Mouse (Mus musculus) megakaryocyte, embryonic 14.5 days (primary cell): ENCODE results near the gene Gm13305.
"Not testable (repeated sequence)": the region's sequence is repeated elsewhere in the genome, so short reads cannot be mapped to it uniquely, and the experiment has no call there.

Source experiments
- FLI1 ChIP-seq: IDR thresholded peaks from 2 replicates; pipeline ENCODE4 v1.6.1; 2012; ENCODE audit warnings: low read length, inconsistent platforms, mixed read lengths
- GATA1 ChIP-seq: IDR thresholded peaks from 3 replicates; pipeline ENCODE4 v1.6.1; 2012; ENCODE audit warnings: mixed read lengths, low read length, inconsistent platforms, borderline replicate concordance

DNA sequence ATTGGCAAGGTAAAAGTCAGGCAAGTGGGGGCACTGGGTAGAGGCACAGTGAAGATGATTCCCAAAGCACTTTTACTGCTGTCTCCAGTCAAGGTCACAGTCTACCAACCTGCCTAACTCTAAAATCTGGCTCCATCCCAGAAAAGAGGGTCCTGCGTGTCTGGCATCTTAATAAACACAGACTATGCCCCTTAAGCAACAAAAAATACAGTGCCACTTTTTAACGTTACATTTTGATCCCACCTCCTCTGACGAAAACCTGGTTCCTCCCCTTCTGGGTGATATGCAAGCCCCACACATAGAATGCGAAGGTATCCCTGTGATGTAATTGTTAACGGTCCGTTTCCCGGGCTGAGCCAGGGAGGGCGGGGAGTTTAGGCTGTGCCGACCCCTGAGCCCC, 15.3 kb downstream of the Gm13305 start, which contains the start of gene Gm13306:
- TF ChIP-seq GATA1, FLI1: not testable (repeated sequence)
